Mouse (Mus musculus): ENCODE data around the gene Med4. TPM values are rescaled to one million over a fixed set of nuclear protein-coding genes. Genes with fewer than 3 reads are reported as not detected.

Med4 gene
- 10 to 100 TPM; 26.5 to 27.5 TPM for total RNA-seq (2021)

GRCm38 (mm10) chr14:73509765-73510423 is at the start of gene Med4:
Gene Med4, plus strand, starts transcription at chr14:73510025.
- DNase-seq (ENCODE audit: low spot score in 2 of 2): peak; percentile 93 to 97
- intact Hi-C loops (cut with DNase I): loop anchor here (10.0 kb wide), 1 partner anchor 405 kb away; no protein-coding TSS in a partner anchor

DNA sequence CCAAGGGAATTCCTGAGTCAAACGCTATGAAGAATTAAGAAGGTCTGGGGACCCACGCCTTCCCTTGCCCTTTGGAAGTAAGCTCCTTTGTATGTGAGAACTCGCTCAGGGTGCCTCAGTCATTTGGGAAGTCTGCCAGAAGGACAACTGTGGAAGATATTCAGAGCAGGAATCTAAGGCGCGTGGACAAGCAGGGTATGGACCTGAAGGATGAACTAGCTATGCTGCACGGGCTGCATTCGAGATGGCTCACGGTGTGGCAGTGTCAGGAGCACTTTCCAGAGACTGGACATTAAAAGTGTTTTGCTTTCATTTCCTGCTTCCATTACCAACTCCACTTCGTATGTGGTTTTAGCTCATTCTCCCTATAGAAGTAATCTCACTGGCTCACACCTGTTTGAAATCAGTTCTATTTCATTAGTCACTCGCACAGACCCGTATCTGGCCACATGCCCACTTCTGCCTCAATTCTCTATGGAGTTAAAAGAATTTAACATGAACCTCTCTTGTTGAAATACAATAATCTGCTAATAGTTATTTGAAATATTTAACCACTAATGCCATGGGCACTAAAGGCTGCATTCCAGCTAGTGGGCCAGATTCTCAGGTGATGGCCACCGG is 49.2 kb upstream of the Med4 start:
- intact Hi-C loops (cut with DNase I): no loop called here

DNA sequence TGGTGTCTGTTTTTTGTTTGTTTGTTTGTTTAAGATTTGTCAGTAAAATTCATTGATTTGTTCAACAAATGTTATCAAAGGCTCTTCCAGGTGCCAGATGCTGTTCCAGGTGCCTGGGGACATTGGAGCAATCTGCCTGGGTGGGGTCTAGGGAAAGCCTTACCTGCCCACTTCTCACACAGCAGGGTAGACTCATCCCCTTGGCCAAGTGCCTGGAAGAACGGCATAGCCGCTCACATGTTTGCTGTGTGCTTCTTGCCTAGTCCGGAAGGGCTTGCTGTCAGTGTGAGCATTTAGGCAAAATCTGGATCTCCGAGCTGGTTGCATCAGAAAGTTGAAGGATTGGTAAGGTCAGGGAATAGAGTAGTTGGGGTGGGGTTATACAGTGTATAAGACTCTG is 47.6 kb upstream of the Med4 start:
- intact Hi-C loops (cut with DNase I): no loop called here
- DNase-seq (ENCODE audit: low spot score in 2 of 2): no peak

More for the DNA sequence above, 49.2 kb upstream of the Med4 start:
- no peak for DNase-seq (ENCODE audit: low spot score in 2 of 2)

GRCm38 (mm10) chr14:73467697-73468096 is 42.1 kb upstream of the Med4 start:
- intact Hi-C loops (cut with DNase I): no loop called here
- DNase-seq (ENCODE audit: low spot score in 2 of 2): no peak

GRCm38 (mm10) chr14:73469506-73469905 is 40.3 kb upstream of the Med4 start:
- DNase-seq (ENCODE audit: low spot score in 2 of 2): peak; percentile 83 to 95
- intact Hi-C loops (cut with DNase I): no loop called here

DNA sequence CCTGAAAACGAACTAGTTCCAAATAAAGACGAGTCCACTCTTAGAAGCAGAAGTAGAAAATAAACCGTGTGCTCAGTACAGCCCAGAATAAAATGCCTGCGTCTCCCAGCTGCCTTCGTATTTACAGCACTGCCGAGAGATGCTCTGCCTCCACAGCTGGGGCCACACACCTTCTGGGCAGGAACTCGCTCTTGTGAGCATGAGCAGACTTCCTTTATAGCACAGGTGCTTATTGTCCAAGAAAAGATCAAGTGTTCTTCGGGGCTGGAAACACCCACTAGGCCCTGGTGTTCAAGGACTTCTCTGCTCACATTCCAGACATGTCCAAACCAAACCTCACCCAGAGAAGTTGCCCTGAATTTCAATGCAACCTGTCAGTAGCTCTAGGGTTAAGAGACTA is 39.2 kb upstream of the Med4 start:
- intact Hi-C loops (cut with DNase I): loop anchor here (5.0 kb wide), 1 partner anchor 363 kb away; no protein-coding TSS in a partner anchor
- DNase-seq (ENCODE audit: low spot score in 2 of 2): peak in 1 of 2 experiments; percentile 63

GRCm38 (mm10) chr14:73472205-73472604 is 37.6 kb upstream of the Med4 start:
- intact Hi-C loops (cut with DNase I): loop anchor here (5.0 kb wide), 1 partner anchor 365 kb away; no protein-coding TSS in a partner anchor
- DNase-seq (ENCODE audit: low spot score in 2 of 2): no peak

- peak in 1 of 2 experiments; percentile 32 for DNase-seq (ENCODE audit: low spot score in 2 of 2)
- intact Hi-C loops (cut with DNase I): loop anchor here (1.0 to 5.0 kb wide), 2 partner anchors 89 to 367 kb away; partner anchors contain the start of gene Itm2b
Observed at GRCm38 (mm10) chr14:73473670-73474460, 36.0 kb upstream of the Med4 start.

- intact Hi-C loops (cut with DNase I): loop anchor here (1.0 to 5.0 kb wide), 3 partner anchors 89 to 367 kb away; partner anchors contain the start of genes Itm2b and Rb1
- peak; percentile 46 to 72 for DNase-seq (ENCODE audit: low spot score in 2 of 2)
Observed at GRCm38 (mm10) chr14:73474636-73475093, 35.2 kb upstream of the Med4 start.

- no peak for DNase-seq (ENCODE audit: low spot score in 2 of 2)
- intact Hi-C loops (cut with DNase I): loop anchor here (5.0 kb wide), 1 partner anchor 148 kb away; the partner anchor contains the start of gene Rb1
Observed at GRCm38 (mm10) chr14:73475506-73475905, 34.3 kb upstream of the Med4 start.

DNA sequence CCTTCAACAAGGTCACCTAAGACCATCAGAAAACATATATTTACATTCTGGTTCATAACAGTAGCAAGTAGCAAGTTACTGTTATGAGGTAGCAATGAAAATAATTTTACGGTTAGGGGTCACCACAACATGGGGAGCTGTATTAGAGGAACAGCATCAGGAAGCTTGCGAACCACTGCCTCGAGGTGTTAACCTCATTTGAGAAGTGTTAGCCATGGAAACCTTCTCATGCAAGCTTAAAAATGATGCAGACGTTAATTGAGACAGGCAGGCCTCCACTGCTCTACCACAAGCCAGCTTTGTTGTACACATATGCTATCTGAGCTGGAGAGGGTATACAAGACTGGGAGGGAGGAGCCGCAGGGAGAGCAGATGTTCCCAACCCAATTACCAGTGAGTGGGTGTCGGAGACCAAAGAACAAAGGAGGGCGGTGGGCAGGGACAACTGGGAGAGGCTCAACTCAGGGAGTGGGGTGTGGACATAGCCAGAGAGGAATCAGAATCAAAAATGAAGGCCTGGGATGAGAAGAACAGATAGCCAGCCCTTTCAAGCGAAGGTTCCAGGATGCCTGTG is 33.4 kb upstream of the Med4 start:
- intact Hi-C loops (cut with DNase I): loop anchor here (5.0 kb wide), 1 partner anchor 149 kb away; the partner anchor contains the start of gene Rb1
- DNase-seq (ENCODE audit: low spot score in 2 of 2): peak in 1 of 2 experiments; percentile 25

DNA sequence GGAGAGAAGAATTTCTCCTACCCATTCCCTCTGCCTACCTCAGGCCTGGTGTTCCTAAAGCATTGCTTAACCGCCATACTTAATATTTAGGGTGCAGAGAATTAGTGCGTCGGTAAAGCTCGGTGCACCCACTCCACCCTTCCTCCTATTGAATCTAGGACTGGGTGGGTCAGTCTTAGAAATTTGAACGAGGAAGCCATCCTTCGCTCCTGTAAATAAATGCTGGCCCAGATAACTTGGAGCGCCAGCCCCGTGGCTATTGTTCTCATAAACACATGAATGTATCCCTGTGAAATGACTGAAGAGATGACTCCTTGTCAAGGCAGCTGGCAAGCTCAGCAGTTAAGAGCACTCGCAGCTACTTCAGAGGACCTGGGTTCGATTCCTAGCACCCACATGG is 32.7 kb upstream of the Med4 start:
- no peak for DNase-seq (ENCODE audit: low spot score in 2 of 2)

GRCm38 (mm10) chr14:73478321-73478720 is 31.5 kb upstream of the Med4 start:
- DNase-seq (ENCODE audit: low spot score in 2 of 2): no peak
- intact Hi-C loops (cut with DNase I): loop anchor here (5.0 kb wide), 1 partner anchor 151 kb away; the partner anchor contains the start of gene Rb1

More for the DNA sequence above, 32.7 kb upstream of the Med4 start:
- intact Hi-C loops (cut with DNase I): loop anchor here (5.0 kb wide), 1 partner anchor 150 kb away; the partner anchor contains the start of gene Rb1

DNA sequence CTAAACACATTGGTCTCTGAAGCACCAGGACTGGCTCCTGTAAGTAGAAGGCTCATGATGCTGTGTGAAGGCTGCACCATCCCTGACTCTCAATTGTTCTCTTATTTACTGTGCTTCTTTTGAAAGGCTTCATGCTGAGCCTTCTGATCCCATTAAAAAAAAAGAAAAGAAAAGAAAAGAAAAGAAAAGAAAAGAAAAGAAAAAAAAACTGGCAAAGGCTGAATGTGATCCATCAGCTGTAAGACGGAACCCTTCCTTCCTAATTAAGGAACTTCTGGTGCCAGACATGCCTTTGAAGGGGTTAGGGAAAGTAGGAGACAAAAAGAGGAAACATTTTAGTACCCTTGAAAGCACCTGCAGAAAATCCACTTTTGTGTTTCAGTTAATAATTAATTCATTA is 30.1 kb upstream of the Med4 start:
- no peak for DNase-seq (ENCODE audit: low spot score in 2 of 2)
- intact Hi-C loops (cut with DNase I): loop anchor here (5.0 kb wide), 1 partner anchor 152 kb away; the partner anchor contains the start of gene Rb1

GRCm38 (mm10) chr14:73483516-73484229 is 26.2 kb upstream of the Med4 start:
- intact Hi-C loops (cut with DNase I): no loop called here
- DNase-seq (ENCODE audit: low spot score in 2 of 2): no peak

GRCm38 (mm10) chr14:73484366-73485110 is 25.3 kb upstream of the Med4 start:
- DNase-seq (ENCODE audit: low spot score in 2 of 2): no peak
- intact Hi-C loops (cut with DNase I): no loop called here

- DNase-seq (ENCODE audit: low spot score in 2 of 2): no peak
- intact Hi-C loops (cut with DNase I): no loop called here
Observed at GRCm38 (mm10) chr14:73486641-73487040, 23.2 kb upstream of the Med4 start.

GRCm38 (mm10) chr14:73493356-73493755 is 16.5 kb upstream of the Med4 start:
- intact Hi-C loops (cut with DNase I): no loop called here
- no peak for DNase-seq (ENCODE audit: low spot score in 2 of 2)
